Mouse (Mus musculus) right cerebral cortex, postnatal 36 days (tissue): ENCODE data around the gene Ppfibp2.

Experiments
- DNase-seq, 2 experiments: peaks; one replicate each; pipeline ENCODE4 v3.0.0; 2022; ENCODE audit warnings: low spot score in 2 of 2, mixed read lengths in 1 of 2

The Ppfibp2 gene

GRCm38 (mm10) chr7:107702461-107703380 lies 107.7 kb downstream of the Ppfibp2 start:
- DNase-seq = no peak

- no peak for DNase-seq
Observed at GRCm38 (mm10) chr7:107705941-107706340, 110.9 kb downstream of the Ppfibp2 start.

- DNase-seq = no peak
Observed at GRCm38 (mm10) chr7:107707650-107708049, 112.6 kb downstream of the Ppfibp2 start.

GRCm38 (mm10) chr7:107708491-107709112 lies 113.6 kb downstream of the Ppfibp2 start:
- DNase-seq = peak; percentile 64 to 69

- DNase-seq = no peak
Observed at GRCm38 (mm10) chr7:107712743-107713142, 117.7 kb downstream of the Ppfibp2 start.

- DNase-seq = no peak
Observed at GRCm38 (mm10) chr7:107714067-107714466, 119.1 kb downstream of the Ppfibp2 start.

GRCm38 (mm10) chr7:107720771-107721170 lies 125.8 kb downstream of the Ppfibp2 start:
- no peak for DNase-seq

GRCm38 (mm10) chr7:107722536-107722935 lies 127.5 kb downstream of the Ppfibp2 start:
- no peak for DNase-seq

GRCm38 (mm10) chr7:107727538-107727937 lies 132.5 kb downstream of the Ppfibp2 start:
- no peak for DNase-seq

GRCm38 (mm10) chr7:107730587-107730986 lies 135.6 kb downstream of the Ppfibp2 start:
- no peak for DNase-seq

- no peak for DNase-seq
Observed at GRCm38 (mm10) chr7:107733162-107733561, 138.2 kb downstream of the Ppfibp2 start.

GRCm38 (mm10) chr7:107738726-107739125 lies 143.7 kb downstream of the Ppfibp2 start:
- DNase-seq = peak in 1 of 2 experiments; percentile 39

GRCm38 (mm10) chr7:107742963-107743465 lies 148.0 kb downstream of the Ppfibp2 start:
- no peak for DNase-seq

GRCm38 (mm10) chr7:107744454-107744853 lies 149.4 kb downstream of the Ppfibp2 start:
- no peak for DNase-seq

GRCm38 (mm10) chr7:107745111-107745510 lies 150.1 kb downstream of the Ppfibp2 start:
- no peak for DNase-seq

- no peak for DNase-seq
Observed at GRCm38 (mm10) chr7:107746036-107746435, 151.0 kb downstream of the Ppfibp2 start.

- no peak for DNase-seq
Observed at GRCm38 (mm10) chr7:107747476-107747875, 152.5 kb downstream of the Ppfibp2 start.

- no peak for DNase-seq
Observed at GRCm38 (mm10) chr7:107747954-107748353, 152.9 kb downstream of the Ppfibp2 start.

- DNase-seq = no peak
Observed at GRCm38 (mm10) chr7:107749270-107749669, 154.3 kb downstream of the Ppfibp2 start.

GRCm38 (mm10) chr7:107749721-107750120 lies 154.7 kb downstream of the Ppfibp2 start:
- no peak for DNase-seq

GRCm38 (mm10) chr7:107752031-107752520 lies 157.1 kb downstream of the Ppfibp2 start:
- no peak for DNase-seq

GRCm38 (mm10) chr7:107755905-107756304 lies 160.9 kb downstream of the Ppfibp2 start:
- no peak for DNase-seq
